Mouse (Mus musculus) left cerebral cortex, adult 8-10 months (tissue): ENCODE measurements around the gene Aqp11. TPM values are rescaled to one million over a fixed set of nuclear protein-coding genes. Genes with fewer than 3 reads are reported as not detected.

Experiments used
- DNase-seq, 2 experiments: peaks; one replicate each; pipeline ENCODE4 v3.0.0; 2022; ENCODE audit warnings: low spot score in 2 of 2
- total RNA-seq, 4 experiments: library from RNA; stranded (reverse); gene quantifications; 2 replicates each; pipeline ENCODE4 v1.2.4; 2022

Gene Aqp11
- total RNA-seq = 10 to 100 TPM; 20.7 to 24.7 (median 22.6) TPM

DNA sequence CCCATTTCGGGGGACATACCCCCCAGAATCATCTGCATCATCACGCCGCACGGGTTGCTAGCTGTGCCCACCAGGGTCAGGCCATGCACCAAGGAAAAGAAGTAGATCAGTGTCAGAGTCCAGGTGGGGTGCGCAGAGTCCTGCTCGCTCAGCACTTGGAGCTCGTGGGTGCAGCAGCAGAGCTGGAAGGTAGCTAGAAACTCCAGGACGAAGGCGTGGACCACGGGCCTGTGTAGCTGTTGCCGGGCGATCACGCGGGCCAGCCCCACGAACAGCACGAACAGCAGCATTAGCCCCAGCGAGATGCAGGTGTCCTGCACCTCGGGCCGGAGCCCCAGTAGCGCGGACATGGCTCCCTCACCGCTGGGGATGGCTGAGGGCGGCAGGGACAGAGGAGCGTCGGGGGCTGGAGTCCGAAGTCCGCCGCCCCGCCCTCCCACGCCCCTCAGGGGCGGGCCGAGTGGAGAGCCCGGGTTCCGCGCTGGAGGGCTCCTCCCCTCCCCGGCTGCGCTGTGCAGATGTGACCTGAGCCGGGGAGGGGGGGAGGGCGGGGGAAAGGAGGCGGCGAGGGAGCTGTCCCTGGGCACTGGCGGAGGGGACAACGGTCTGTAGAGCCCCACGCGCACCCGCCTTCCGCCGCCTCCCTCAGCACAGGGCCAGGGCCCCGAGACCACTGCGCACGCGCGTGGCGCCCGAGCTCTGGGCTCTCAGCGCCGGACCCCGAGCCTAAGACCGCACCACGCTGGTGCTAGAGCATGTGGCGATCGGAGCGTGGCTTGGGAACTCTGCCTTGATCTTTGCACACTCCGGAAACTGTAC lies at the start of gene Aqp11:
TSS of gene Aqp11 (minus strand) at position 652 of the 819 bp plus-strand sequence.
- DNase-seq = peak; percentile 45 to 75

DNA sequence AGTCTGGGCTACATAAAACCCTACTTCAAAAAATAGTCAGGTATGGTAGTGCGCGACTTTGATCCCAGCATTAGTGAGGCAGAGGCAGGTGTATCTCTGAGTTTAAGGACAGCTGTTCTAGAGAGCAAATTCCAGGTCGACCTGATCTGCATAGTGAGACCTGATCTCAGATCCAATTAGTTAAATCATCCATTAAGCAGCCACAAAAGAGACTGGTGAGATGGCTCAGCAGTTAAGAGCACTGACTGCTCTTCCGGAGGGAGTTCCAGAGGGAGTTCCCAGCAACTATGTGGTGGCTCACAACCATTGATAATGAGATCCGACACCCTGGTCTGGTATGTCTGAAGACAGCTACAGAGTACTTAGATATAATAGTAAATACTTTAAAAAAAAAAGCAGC lies 45.4 kb upstream of the Aqp11 start:
- no peak for DNase-seq

DNA sequence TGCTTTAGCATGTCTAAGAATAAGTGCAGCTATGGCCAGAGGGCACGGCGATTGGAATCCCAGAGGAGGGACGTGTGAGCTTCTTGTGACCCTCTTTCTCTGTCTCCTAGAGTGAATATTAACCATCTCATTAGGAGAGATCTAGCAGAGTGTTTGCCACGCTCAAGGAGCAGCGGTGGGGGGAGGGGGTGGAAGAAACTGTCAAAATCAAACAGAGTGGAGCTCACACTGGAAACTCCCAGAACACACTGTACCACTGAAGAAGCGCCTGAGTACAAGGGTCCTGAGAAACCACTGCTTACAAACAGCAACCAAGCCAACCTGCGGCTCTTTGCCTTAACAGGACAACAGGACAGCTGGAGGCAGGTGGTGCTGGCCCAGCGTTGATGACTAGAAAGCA lies 43.4 kb upstream of the Aqp11 start:
- no peak for DNase-seq

DNA sequence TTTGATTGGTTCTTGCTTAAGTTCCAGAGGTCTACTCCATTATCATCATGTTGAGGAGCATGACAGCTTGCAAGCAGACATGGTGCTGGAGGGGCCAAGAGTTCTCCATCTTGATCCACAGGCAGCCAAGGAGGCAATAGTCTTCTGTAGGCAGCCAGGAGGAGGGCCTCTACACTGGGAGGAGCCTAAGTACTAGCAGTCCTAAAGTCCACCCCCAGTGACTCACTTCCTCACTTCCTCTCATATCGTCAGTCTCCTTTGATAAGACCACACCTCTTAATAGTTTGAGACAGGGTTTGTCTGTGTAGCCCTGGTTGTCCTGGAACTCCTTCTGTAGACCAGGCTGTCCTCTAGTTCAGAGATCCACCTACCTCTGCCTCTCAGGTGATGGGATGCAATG lies 42.7 kb upstream of the Aqp11 start:
- DNase-seq = no peak

DNA sequence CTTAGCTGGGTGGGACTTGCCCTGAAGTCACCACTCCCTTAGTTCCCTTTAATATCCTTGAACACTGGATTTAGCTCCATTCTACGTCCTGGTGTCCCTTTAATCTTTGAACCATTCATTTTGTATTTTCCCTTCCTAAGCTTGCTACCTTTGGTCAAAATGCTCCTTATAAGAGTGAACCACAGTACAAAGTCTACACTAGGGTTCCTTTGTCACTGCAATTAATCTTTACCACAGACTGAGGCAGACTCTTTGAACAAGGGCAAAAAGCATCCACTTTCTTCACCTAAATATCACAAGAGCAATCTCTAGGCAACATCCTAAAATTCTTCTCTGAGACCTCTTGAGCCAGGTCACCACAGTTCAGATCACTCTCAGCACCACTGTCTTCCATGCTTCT lies 42.1 kb upstream of the Aqp11 start:
- DNase-seq = no peak

DNA sequence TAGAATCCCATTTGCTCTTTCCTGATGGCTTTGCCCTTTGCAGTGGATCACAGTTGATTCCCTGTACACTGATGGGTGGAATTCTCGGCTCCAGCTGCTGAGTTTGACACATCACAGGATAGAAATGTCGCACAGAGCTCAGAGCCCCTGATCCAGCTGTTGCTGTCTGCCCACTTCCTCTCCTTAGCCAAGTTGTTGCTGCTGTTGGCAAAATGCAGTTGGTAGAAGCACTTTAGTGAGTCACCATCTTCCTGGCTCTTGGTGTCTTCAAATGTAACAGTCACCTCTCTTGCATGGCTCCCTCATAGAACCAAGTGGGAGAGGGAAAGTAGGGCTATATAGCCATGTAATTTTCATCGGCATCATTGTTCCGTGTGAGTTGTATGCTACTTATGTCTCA lies 39.1 kb upstream of the Aqp11 start:
- no peak for DNase-seq

DNA sequence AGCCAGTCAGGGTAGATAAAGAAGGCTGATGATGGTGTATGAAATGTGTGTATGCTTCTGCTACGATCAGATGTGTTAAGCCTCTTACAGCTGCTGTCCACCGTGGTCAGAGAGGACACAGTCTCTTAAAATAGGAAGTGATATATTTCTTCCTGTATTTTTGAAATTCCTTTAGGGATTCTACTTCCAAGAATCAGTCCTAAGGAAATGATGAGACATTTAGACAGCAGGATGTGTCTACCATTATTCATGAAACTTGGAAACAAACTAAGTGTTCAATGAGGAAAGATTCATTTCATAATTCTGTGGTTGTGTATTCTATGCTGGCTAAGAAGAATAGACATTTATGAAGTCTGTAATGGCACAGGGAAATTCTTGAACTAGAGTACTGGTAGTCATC lies 37.8 kb upstream of the Aqp11 start:
- no peak for DNase-seq

DNA sequence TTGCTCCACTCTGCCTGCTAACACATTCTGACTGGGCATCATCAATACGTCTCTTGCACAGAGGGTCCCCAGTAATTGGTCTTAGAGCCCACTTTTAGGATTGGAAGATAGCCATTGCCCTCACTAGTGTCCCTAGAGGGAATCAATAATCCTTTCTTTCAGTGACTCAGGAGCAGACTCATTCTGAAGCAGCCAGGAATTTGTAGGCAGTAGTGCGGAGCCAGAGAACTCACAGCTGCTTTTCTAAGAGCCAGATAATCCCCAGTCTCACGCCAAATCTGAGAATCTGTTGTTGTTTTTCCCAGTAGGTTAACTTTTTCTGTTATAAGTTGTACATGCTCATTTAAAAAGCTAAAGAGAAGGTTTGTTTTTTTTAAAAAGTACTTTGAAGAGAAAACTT lies 37.3 kb upstream of the Aqp11 start:
- no peak for DNase-seq

DNA sequence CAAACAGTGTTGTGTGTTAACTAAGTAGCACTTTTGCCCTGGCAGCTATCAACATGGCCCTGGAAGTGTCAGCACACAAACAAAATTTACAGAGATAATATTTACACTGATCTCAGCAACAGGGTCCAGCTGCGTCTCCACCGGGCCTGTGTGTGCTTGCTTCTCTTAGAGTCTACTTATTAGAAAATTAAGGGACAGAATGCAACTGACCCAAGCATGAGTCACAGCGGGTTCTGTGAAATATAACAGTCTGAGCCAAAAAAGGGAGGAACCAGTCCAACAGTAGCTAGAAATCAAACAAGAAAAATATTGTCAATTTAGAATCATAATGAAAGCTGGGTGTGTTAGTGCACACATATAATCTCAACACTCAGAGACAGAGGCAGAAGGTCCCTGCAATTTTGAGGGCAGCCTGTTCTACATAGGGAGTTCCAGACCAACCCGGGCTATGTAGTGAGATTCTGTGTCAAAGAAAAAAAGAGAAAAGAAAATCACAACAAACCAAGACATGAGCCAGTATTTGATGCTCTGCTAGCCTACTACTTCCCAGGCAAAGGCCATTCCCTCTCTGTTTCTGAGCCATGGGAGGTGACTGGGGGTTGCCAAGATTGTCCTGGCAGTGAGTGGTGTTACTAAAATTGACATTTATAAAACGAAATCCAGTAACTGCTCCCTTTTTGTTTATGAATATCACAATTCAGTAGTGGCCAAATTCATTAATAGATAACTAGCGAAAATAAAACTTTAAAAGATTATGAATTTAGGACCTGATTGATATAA lies 32.9 kb upstream of the Aqp11 start:
- DNase-seq = no peak

DNA sequence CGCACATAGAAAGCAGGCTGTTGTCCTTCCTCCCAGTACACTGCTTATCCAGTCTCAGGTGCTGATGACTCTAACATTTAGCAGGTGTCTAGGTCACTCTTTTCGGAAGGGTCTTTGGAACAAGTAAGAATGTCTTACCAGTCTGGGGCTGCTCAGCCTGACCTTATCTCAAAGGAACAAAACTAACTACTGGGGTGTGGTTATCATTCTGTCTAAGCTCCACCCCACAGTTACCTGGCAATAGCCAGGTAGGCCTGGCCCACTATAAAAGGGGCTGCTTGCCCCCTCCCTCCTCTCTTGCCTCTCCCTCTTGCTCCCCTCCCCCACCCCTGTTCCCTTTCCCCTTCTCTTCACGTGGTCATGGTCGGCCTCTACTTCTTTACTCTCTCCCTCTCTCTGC lies 30.9 kb upstream of the Aqp11 start:
- no peak for DNase-seq

DNA sequence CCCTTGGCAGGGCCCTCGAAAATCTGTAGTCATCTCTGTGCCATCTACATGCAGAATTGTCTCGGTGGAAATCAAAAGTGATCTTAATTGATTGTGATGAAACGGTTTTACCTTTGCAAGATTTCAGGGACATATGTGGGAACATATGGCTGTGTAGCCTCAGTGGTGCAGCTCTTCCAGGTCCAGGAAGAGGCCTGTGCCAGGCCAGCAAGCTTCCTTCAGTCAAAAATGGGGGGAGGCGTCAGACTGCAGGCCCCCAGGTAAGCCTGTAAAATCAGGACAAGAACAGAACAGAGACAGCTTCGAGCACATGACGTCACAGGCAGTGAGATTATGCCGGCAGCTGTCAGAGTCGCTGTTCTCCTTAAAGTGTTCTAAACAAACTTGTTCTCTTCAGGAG lies 29.8 kb upstream of the Aqp11 start:
- no peak for DNase-seq

DNA sequence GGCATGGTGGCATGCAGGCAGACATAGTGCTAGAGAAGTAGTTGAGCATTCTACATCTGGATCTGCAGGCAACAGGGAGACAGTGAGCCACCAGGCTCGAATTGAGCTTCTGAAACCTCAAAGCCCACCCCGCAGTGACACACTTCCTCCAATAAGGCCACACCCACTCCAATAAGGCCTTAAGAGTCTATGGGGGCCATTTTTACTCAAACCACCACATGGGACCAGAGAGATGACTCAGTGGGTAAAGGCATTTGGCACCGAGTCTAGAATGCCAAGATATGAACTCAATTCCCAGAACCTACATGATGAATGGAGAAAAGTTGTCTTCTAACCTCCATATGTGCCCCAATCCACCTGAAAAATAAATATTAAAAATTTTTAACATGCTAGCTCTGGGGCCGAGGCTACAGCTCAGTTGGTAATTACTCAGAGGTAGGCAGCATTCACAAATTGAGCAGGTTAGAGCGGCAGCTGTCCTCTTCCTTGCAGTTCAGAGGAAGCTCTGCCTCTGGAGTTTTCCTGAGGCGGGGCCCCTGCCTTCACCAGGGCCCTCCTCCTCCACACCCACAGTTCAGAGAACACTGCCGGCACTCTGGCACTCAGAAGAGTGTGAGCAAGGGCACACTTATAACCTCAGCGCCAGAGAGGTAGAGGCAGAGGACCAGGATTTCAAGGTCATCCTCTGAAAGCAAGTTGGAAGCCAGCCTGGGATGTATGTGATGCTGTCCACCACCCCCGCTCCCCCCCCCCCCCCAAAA lies 28.5 kb upstream of the Aqp11 start:
- DNase-seq = no peak

DNA sequence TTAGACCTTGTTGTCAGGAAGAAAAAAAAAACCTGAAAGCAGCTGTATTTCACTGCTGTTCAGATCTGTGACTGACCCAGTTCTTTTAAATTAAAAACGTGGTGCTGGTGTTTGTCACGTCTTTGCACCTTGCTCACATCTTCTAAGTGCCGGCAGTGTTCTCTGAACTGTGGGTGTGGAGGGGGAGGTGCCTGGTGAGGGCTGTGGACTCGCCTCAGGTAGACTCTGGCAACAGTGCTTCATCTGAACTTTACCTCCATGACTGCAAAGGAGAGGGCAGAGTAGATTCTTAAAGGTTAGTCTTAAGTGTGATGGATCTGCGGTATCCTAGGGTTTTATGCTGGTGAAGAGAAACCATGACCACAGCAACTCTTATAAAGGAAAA lies 27.9 kb upstream of the Aqp11 start:
- no peak for DNase-seq

DNA sequence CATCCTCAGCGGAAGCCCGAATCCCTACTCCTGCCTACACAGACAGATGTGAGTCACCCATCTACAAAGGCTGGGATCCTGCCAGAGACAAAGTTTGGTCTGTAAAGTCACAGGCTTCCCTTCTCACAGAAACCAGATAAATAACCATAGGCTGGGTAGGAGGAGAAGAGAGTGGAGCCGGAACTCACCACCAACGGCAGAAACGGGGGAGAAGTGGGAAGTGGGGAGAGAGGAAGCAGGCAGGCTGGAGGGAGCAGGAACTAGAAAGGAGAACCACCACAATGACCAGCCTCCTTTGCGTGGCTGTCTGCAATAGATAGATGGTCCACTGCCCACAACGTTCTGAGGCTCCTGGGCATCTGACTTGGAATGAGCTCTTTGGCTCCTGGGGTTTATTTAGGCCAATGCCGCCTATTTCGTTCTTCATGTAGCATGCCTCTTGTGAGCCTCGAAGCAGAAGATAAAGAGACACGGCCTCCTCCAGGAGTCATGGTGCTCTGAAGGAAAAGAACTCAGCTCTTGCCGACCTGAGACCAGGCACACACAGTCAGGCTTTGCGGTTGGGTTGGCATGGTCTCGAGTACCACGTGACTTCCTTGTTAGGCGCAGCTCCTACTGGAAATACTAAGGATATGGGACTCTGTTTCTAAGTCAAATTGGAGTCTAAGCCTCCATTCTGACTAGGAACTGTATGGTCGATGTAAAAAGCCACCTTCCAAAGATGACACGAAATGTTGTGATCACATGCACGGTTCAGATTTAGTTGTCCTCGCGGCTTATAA lies 27.3 kb upstream of the Aqp11 start:
- DNase-seq = peak in 1 of 2 experiments; percentile 84

DNA sequence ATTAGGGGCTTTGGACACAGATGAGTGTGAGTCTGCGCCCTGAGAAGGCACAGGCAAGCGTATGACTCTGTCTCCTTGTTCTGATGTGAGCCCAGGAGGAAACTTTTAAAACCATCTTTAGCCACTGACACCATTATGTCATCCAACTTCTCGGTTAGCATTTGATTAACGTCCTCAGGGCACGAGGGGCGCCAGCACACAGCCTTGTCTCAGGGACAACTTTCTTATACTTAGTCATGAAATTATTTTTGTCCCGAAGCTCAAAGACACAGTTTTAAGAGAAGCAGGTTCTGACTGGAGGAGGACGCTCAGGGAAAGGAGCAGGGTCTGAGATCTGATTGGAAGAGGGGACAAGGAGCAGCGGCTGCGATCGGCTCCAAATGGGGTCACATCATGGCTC lies 26.5 kb upstream of the Aqp11 start:
- no peak for DNase-seq

DNA sequence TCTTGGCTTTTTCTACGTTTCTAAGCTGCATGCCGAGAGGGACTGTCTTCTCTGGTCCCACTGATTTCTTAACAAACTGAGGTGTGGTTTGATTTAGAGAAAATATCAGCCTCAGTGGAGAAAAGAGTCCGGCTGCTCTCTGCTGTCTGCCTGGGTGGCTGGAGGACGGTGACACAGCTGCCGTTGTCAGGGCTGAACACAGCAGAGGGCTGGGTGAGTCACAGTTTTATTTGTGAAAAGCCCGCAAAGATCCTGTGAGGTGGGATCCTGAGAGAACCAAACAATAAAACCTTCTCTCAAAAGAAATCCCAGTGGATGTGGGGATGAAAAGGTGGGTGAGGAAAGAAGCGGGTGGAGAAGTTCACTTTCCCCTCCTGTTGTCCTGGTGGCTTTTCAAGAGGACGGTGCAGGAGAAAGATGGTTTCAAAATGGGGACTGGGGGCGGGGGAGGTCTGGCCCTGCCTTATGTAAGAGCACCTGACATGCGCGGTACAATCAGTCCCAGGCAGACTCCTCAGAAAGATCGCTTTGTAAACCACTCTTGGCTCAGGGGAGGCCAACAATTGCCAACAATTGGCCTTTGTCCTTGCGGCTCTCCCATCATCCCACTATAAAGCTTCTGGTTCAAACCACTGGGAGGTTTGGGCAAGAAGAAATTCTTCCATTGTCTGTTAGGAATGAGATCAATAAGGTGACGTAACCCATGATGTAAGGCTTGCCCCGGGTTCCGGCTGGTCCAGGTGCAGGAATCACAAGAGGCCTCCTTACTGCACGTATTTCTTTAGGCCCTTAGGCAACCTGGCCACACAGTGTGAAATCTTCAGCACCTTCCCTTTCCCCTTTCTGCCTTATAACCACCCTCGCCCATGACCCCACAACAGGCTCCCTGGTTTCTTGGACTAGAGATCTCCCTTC lies 19.1 kb upstream of the Aqp11 start:
- peak; percentile 48 to 70 for DNase-seq

DNA sequence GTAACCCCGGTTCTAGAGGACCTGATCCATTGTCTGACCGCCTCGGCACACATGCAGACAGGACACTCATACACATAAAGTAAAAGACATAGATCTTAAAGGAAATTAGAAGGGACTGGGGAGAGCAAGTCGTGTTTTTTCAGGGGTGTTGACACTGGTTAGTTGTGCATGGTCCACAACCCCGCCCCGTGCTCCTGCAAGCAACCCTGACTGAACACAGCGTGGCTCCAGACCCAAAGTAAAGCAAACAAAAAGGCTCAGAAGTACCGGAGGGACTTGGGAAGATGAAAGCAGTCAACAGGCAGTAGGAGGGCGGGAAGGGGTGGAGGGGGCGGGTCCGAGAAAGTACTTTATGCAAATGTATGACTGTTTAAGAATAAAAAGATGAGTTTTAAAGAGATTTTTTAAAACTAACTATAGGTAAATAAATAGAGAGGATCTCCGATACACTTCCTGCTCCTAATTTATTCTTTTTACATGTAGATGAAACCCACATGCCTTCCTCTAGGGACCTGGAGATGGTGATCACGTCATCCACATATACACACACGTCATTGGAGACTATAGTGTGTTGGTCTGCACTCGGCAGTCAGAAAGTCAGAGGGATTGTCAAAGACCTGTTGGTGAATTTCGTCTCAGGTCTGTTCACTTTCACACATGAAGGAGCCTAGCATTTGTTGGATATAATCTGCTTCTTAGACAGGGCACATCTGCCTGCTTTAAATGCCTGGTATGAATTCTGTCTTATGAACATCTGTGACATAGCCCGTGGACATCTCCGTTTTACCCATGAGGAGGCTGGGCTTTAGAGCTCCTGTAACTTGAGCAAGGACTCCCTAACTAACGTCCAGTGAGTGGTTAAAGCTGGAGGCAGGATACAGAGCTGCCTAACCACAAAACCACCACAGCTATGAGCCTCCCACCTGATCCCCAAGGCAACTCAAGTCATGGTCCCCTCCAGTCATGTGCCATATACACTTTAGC lies 11.4 kb upstream of the Aqp11 start:
- DNase-seq = no peak

DNA sequence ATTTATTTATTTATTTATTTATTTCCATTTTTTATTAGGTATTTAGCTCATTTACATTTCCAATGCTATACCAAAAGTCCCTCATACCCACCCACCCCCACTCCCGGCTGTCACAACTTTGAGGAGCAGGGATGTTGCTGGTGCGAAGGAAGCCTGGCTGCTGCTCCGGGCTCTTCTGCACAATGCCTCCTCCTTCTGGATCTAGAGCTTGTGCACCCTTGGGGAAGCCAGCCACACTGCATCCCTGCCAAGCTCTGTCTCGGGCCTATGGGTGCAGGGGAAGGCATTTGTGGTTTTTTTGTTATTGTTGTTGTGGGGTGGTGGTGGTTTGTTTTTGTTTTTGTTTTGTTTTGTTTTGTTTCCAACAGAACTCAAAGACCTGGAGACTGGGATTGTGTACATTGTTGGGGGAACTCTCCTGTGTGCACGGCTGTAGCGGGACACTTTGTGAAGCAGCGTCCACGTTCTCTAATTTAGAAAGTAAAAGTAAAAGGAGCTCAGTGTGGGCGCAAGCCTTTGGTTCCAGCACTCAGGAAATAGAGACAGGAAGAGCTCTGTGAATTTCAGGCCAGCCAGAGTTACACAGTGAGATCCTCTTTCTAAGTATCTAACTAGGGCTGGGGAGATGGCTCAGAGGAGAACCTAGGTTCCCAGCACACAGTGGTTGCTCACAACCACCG lies 10.6 kb upstream of the Aqp11 start:
- no peak for DNase-seq
